ENCODE assay signal across 17 mouse cellular contexts in genomic region chr7:121660705-121661104, GRCm38 (mm10).
"Had no signal": no experiment of that assay in that cellular context is flagged by ENCODE, and none has a peak within 500 bp of the region (broad histone marks: within the 10 kb centered on the region; RNA-seq: fewer than 3 reads in every experiment).

No protein-coding gene starts in this region.

- DNase-seq: kidney, adult 11 months; kidney, adult 9 months; left cerebral cortex, postnatal 4 days; lung, adult 2 months; lung, postnatal 4 days; right cerebral cortex, adult 18-20 months; right cerebral cortex, postnatal 4 days; spleen, adult 18-20 months; thymus, postnatal 36 days had no signal

- ATAC-seq: lung, postnatal 0 days; midbrain, embryonic 13.5 days had no signal

- H3K4me2 ChIP-seq: liver, embryonic 11.5 days; liver, embryonic 15.5 days; midbrain, embryonic 13.5 days; neural tube, embryonic 15.5 days; stomach, embryonic 15.5 days had no signal

- H3K27ac ChIP-seq: kidney, postnatal 0 days; liver, embryonic 15.5 days; midbrain, embryonic 13.5 days; neural tube, embryonic 15.5 days; stomach, embryonic 15.5 days had no signal

- H3K4me1 ChIP-seq: liver, embryonic 15.5 days; midbrain, embryonic 13.5 days; neural tube, embryonic 15.5 days; stomach, embryonic 15.5 days had no signal

- H3K27me3 ChIP-seq: liver, embryonic 15.5 days; midbrain, embryonic 13.5 days; neural tube, embryonic 15.5 days; stomach, embryonic 15.5 days had no signal

- H3K9ac ChIP-seq: liver, embryonic 15.5 days; midbrain, embryonic 13.5 days; neural tube, embryonic 15.5 days; stomach, embryonic 15.5 days had no signal

- H3K4me3 ChIP-seq: liver, embryonic 15.5 days; midbrain, embryonic 13.5 days; myocyte; neural tube, embryonic 15.5 days; stomach, embryonic 15.5 days had no signal

- H3K9me3 ChIP-seq: liver, embryonic 15.5 days; midbrain, embryonic 13.5 days; neural tube, embryonic 15.5 days; stomach, embryonic 15.5 days had no signal
